Mouse (Mus musculus) MEL (cell line): ENCODE data around the gene Ggps1. TPM values are rescaled to one million over a fixed set of nuclear protein-coding genes. Genes with fewer than 3 reads are reported as not detected.

ENCODE experiments used
- DNase-seq: peaks from one replicate; pipeline ENCODE4 v3.0.0; 2011; ENCODE audit warnings: low read depth, low spot score
- H3K27ac ChIP-seq: 2 replicates; pipeline ENCODE4 v1.5.1; 2012; ENCODE audit warnings: low read depth, mild to moderate bottlenecking, control low read depth, low read length, moderate library complexity; ENCODE audit not compliant: control insufficient read depth
- H3K27me3 ChIP-seq, 2 experiments: fragments of 150-350 bp in 1 of 2; sonication (generic) in 1 of 2; 2 replicates each; pipeline ENCODE4 v1.6.1; 2012; ENCODE audit warnings: low read length in 2 of 2, mild to moderate bottlenecking in 2 of 2, improper control_type of control experiment in 1 of 2, moderate library complexity in 1 of 2; ENCODE audit not compliant: insufficient read depth in 2 of 2, control insufficient read depth in 1 of 2
- H3K36me3 ChIP-seq, 2 experiments: 2 replicates each; pipeline ENCODE4 v1.6.1; 2012 to 2014; ENCODE audit warnings: low read length in 2 of 2, improper control_type of control experiment in 1 of 2, inconsistent platforms in 1 of 2, mild to moderate bottlenecking in 1 of 2; ENCODE audit not compliant: insufficient read depth in 2 of 2, control insufficient read depth in 1 of 2
- H3K4me1 ChIP-seq, 2 experiments: fragments of 150-350 bp in 1 of 2; sonication (generic) in 1 of 2; 2 replicates each; pipeline ENCODE4 v1.6.1; 2012; ENCODE audit warnings: low read length in 2 of 2, improper control_type of control experiment in 1 of 2, mild to moderate bottlenecking in 1 of 2; ENCODE audit not compliant: insufficient read depth in 2 of 2, control insufficient read depth in 1 of 2
- H3K4me3 ChIP-seq, 2 experiments: fragments of 150-350 bp in 1 of 2; sonication (generic) in 1 of 2; 2 replicates each; pipeline ENCODE4 v1.5.1; 2012; ENCODE audit warnings: low read depth in 2 of 2, low read length in 2 of 2, mild to moderate bottlenecking in 2 of 2, moderate library complexity in 2 of 2, control low read depth in 1 of 2, improper control_type of control experiment in 1 of 2; ENCODE audit not compliant: control insufficient read depth in 1 of 2, insufficient read depth in 1 of 2
- H3K79me2 ChIP-seq: 2 replicates; pipeline ENCODE4 v1.6.1; 2012; ENCODE audit warnings: mild to moderate bottlenecking, low read length, moderate library complexity; ENCODE audit not compliant: control insufficient read depth, poor library complexity, insufficient read depth
- H3K9ac ChIP-seq: 2 replicates; pipeline ENCODE4 v1.6.1; 2012; ENCODE audit warnings: low read depth, mild to moderate bottlenecking, control low read depth, low read length, moderate library complexity; ENCODE audit not compliant: control insufficient read depth, poor library complexity, severe bottlenecking
- H3K9me3 ChIP-seq: fragments of 150-350 bp; sonication (generic); replicated peaks from 2 replicates; pipeline ENCODE4 v1.6.1; 2012; ENCODE audit warnings: mild to moderate bottlenecking, low read length, improper control_type of control experiment, moderate library complexity; ENCODE audit not compliant: insufficient read depth
- BHLHE40 ChIP-seq: IDR thresholded peaks from 2 replicates; pipeline ENCODE4 v1.6.1; 2012; ENCODE audit warnings: low read depth, mild to moderate bottlenecking, inconsistent platforms, low read length, improper control_type of control experiment, borderline replicate concordance
- CHD1 ChIP-seq: IDR thresholded peaks from 2 replicates; pipeline ENCODE4 v1.6.1; 2012; ENCODE audit warnings: low read depth, mild to moderate bottlenecking, inconsistent platforms, low read length, improper control_type of control experiment
- CHD2 ChIP-seq: IDR thresholded peaks from 2 replicates; pipeline ENCODE4 v1.6.1; 2011; ENCODE audit warnings: low read length, improper control_type of control experiment
- CTCF ChIP-seq, 3 experiments: IDR thresholded peaks in 2 of 3; conservative IDR thresholded peaks in 1 of 3; 2 replicates each; pipeline ENCODE4 v1.5.1; 2011 to 2012; ENCODE audit warnings: low read length in 3 of 3, low read depth in 2 of 3, mild to moderate bottlenecking in 2 of 3, improper control_type of control experiment in 1 of 3, inconsistent platforms in 1 of 3, mixed read lengths in 1 of 3, moderate library complexity in 1 of 3; ENCODE audit not compliant: control insufficient read depth in 1 of 3, insufficient read depth in 1 of 3, poor library complexity in 1 of 3, severe bottlenecking in 1 of 3
- E2F4 ChIP-seq: IDR thresholded peaks from 2 replicates; pipeline ENCODE4 v1.6.1; 2011; ENCODE audit warnings: low read depth, low read length, improper control_type of control experiment, borderline replicate concordance
- ELF1 ChIP-seq: IDR thresholded peaks from 2 replicates; pipeline ENCODE4 v1.6.1; 2014; ENCODE audit warnings: low read depth, mild to moderate bottlenecking, inconsistent platforms, low read length, improper control_type of control experiment, moderate library complexity
- ETS1 ChIP-seq: IDR thresholded peaks from 2 replicates; pipeline ENCODE4 v1.6.1; 2012; ENCODE audit warnings: low read depth, mild to moderate bottlenecking, inconsistent platforms, low read length, improper control_type of control experiment, moderate library complexity
- GATA1 ChIP-seq: IDR thresholded peaks from 2 replicates; pipeline ENCODE4 v1.6.1; 2011; ENCODE audit warnings: low read depth, low read length, improper control_type of control experiment
- HCFC1 ChIP-seq: IDR thresholded peaks from 2 replicates; pipeline ENCODE4 v1.6.1; 2012; ENCODE audit warnings: low read depth, mild to moderate bottlenecking, inconsistent platforms, low read length, improper control_type of control experiment, moderate library complexity
- JUND ChIP-seq: IDR thresholded peaks from 2 replicates; pipeline ENCODE4 v1.6.1; 2011; ENCODE audit warnings: low read depth, mild to moderate bottlenecking, improper control_type of control experiment, low read length
- MAFK ChIP-seq: IDR thresholded peaks from 2 replicates; pipeline ENCODE4 v1.6.1; 2011; ENCODE audit warnings: low read depth, mild to moderate bottlenecking, low read length, improper control_type of control experiment, borderline replicate concordance
- MAX ChIP-seq: IDR thresholded peaks from 2 replicates; pipeline ENCODE4 v1.6.1; 2011; ENCODE audit warnings: low read length, improper control_type of control experiment
- MAZ ChIP-seq: IDR thresholded peaks from 2 replicates; pipeline ENCODE4 v1.6.1; 2012; ENCODE audit warnings: low read depth, mild to moderate bottlenecking, inconsistent platforms, low read length, improper control_type of control experiment
- MXI1 ChIP-seq: IDR thresholded peaks from 2 replicates; pipeline ENCODE4 v1.6.1; 2011; ENCODE audit warnings: mild to moderate bottlenecking, low read depth, low read length, improper control_type of control experiment
- MYB ChIP-seq: IDR thresholded peaks from 2 replicates; pipeline ENCODE4 v1.6.1; 2011; ENCODE audit warnings: mild to moderate bottlenecking, low read depth, low read length, improper control_type of control experiment
- MYC ChIP-seq: IDR thresholded peaks from 2 replicates; pipeline ENCODE4 v1.6.1; 2011; ENCODE audit warnings: low read depth, mild to moderate bottlenecking, low read length, improper control_type of control experiment, moderate library complexity
- NELFE ChIP-seq: IDR thresholded peaks from 2 replicates; pipeline ENCODE4 v1.6.1; 2011; ENCODE audit warnings: low read depth, low read length, improper control_type of control experiment
- NRF1 ChIP-seq: IDR thresholded peaks from 2 replicates; pipeline ENCODE4 v1.6.1; 2014; ENCODE audit warnings: low read depth, mild to moderate bottlenecking, inconsistent platforms, low read length, improper control_type of control experiment, moderate library complexity; ENCODE audit not compliant: poor library complexity, insufficient read depth, severe bottlenecking
- POLR2A ChIP-seq, 2 experiments: IDR thresholded peaks; 2 replicates each; pipeline ENCODE4 v1.6.1; 2011 to 2012; ENCODE audit warnings: low read length in 2 of 2, mild to moderate bottlenecking in 2 of 2, control low read depth in 1 of 2, improper control_type of control experiment in 1 of 2, low read depth in 1 of 2, moderate library complexity in 1 of 2; ENCODE audit not compliant: control insufficient read depth in 1 of 2, insufficient read depth in 1 of 2, poor library complexity in 1 of 2
- POLR2AphosphoS5 ChIP-seq: IDR thresholded peaks from 2 replicates; pipeline ENCODE4 v1.6.1; 2012; ENCODE audit warnings: low read depth, borderline replicate concordance, mild to moderate bottlenecking, inconsistent platforms, low read length, moderate library complexity, mixed read lengths
- RAD21 ChIP-seq: IDR thresholded peaks from 2 replicates; pipeline ENCODE4 v1.6.1; 2011; ENCODE audit warnings: mild to moderate bottlenecking, low read depth, low read length, improper control_type of control experiment
- RCOR1 ChIP-seq: IDR thresholded peaks from 2 replicates; pipeline ENCODE4 v1.6.1; 2012; ENCODE audit warnings: low read depth, mild to moderate bottlenecking, inconsistent platforms, low read length, improper control_type of control experiment
- SIN3A ChIP-seq: IDR thresholded peaks from 2 replicates; pipeline ENCODE4 v1.6.1; 2012; ENCODE audit warnings: low read length, improper control_type of control experiment, inconsistent platforms
- TAL1 ChIP-seq: IDR thresholded peaks from 2 replicates; pipeline ENCODE4 v1.6.1; 2012; ENCODE audit warnings: mild to moderate bottlenecking, inconsistent platforms, low read length, moderate library complexity, mixed read lengths
- TBP ChIP-seq: IDR thresholded peaks from 2 replicates; pipeline ENCODE4 v1.8.0; 2011; ENCODE audit warnings: low read depth, low read length, improper control_type of control experiment
- TCF12 ChIP-seq: IDR thresholded peaks from 2 replicates; pipeline ENCODE4 v1.6.1; 2014; ENCODE audit warnings: low read depth, mild to moderate bottlenecking, inconsistent platforms, low read length, improper control_type of control experiment, moderate library complexity
- UBTF ChIP-seq: IDR thresholded peaks from 2 replicates; pipeline ENCODE4 v1.6.1; 2012; ENCODE audit warnings: low read depth, mild to moderate bottlenecking, inconsistent platforms, low read length, improper control_type of control experiment, moderate library complexity, borderline replicate concordance; ENCODE audit not compliant: insufficient read depth
- USF1 ChIP-seq: IDR thresholded peaks from 2 replicates; pipeline ENCODE4 v1.6.1; 2014; ENCODE audit warnings: low read depth, mild to moderate bottlenecking, inconsistent platforms, low read length, improper control_type of control experiment, moderate library complexity
- USF2 ChIP-seq, 2 experiments: IDR thresholded peaks; 2 replicates each; pipeline ENCODE4 v1.6.1; 2011 to 2012; ENCODE audit warnings: improper control_type of control experiment in 2 of 2, low read length in 2 of 2, borderline replicate concordance in 1 of 2, inconsistent platforms in 1 of 2, low read depth in 1 of 2, mild to moderate bottlenecking in 1 of 2; ENCODE audit not compliant: insufficient read depth in 1 of 2
- ZC3H11A ChIP-seq: IDR thresholded peaks from 2 replicates; pipeline ENCODE4 v1.6.1; 2012; ENCODE audit warnings: low read depth, mild to moderate bottlenecking, inconsistent platforms, low read length, improper control_type of control experiment
- ZKSCAN1 ChIP-seq: IDR thresholded peaks from 2 replicates; pipeline ENCODE4 v1.6.1; 2012; ENCODE audit warnings: low read depth, mild to moderate bottlenecking, inconsistent platforms, low read length, improper control_type of control experiment, moderate library complexity
- polyA plus RNA-seq, 2 experiments: library from polyadenylated mRNA; stranded (reverse) in 1 of 2; unstranded in 1 of 2; fragments of >175 nt in 1 of 2; fragments of >200 nt in 1 of 2; gene quantifications; 2 replicates each; pipeline versions ENCODE4 v1.2.1 to v1.2.4; 2012; ENCODE audit warnings: low replicate concordance in 2 of 2, low read depth in 1 of 2; ENCODE audit not compliant: insufficient read length in 2 of 2, insufficient read depth in 1 of 2, missing spikeins in 1 of 2
- total RNA-seq: library from RNA; depleted of rRNA; stranded (reverse); fragments of 300-350 nt; gene quantifications from 2 replicates; pipeline ENCODE4 v1.2.3, GENCODE M21; 2012

Ggps1 gene
- total and polyA plus RNA-seq, 3 experiments = 23.3 to 31.3 TPM; not detected in 1

- Histone ChIP-seq H3K36me3 (peaks cover 0 to 8% of the 10 kb centered on the region in 2 experiments; a peak in 3 of 4 replicates), H3K79me2 (peaks cover 5% of the 10 kb centered on the region), H3K9me3 (no peaks in the 10 kb centered on the region), H3K4me1 (peaks cover 2 to 6% of the 10 kb centered on the region in 2 experiments; a peak in 3 of 4 replicates), H3K27me3 (no peaks in the 10 kb centered on the region), H3K9ac (no peak overlapping the region), H3K4me3 (no peak overlapping the region), H3K27ac (no peak overlapping the region)
- TF ChIP-seq POLR2AphosphoS5 (no peak), POLR2A (IDR thresholded peaks at IDR 0.05; ENCODE audit: control insufficient read depth in 1 of 2, insufficient read depth in 1 of 2, low read depth in 1 of 2, low read length in 2 of 2, poor library complexity in 1 of 2) (no peak), SIN3A (no peak), MAX (no peak), ETS1 (no peak), CHD2 (no peak)
- no peak for DNase-seq
These were observed 19.4 kb downstream of the Ggps1 start for GRCm38 (mm10) chr13:14043851-14044250.

GRCm38 (mm10) chr13:14040186-14040585 is 23.1 kb downstream of the Ggps1 start:
- peak overlapping the region; percentile 75 for H3K9ac ChIP-seq
- peaks cover 2 to 8% of the 10 kb centered on the region in 2 experiments; a peak in 3 of 4 replicates for H3K4me1 ChIP-seq
- peaks cover 4 to 15% of the 10 kb centered on the region in 2 experiments; a peak in 3 of 4 replicates for H3K36me3 ChIP-seq
- no peaks in the 10 kb centered on the region for H3K27me3 ChIP-seq
- peak overlapping the region; percentile 70 to 94 for H3K4me3 ChIP-seq
- DNase-seq = peak; percentile 85
- no peaks in the 10 kb centered on the region for H3K9me3 ChIP-seq
- peak overlapping the region; percentile 85 for H3K27ac ChIP-seq
- peaks cover 25% of the 10 kb centered on the region for H3K79me2 ChIP-seq
- no peak for TF ChIP-seq TCF12
- TF ChIP-seq RCOR1 = no peak; the same call in 1 of the 2 replicates
- no peak for TF ChIP-seq MYB
- no peak for TF ChIP-seq NELFE
- no peak for TF ChIP-seq ZKSCAN1
- TF ChIP-seq JUND = peak; percentile 81; the same call in 1 of the 2 replicates
- no peak for TF ChIP-seq UBTF
- TF ChIP-seq TBP = no peak; the same call in 1 of the 2 replicates
- TF ChIP-seq MAZ = no peak
- no peak for TF ChIP-seq POLR2A (IDR thresholded peaks at IDR 0.05; ENCODE audit: control insufficient read depth in 1 of 2, insufficient read depth in 1 of 2, low read depth in 1 of 2, low read length in 2 of 2, poor library complexity in 1 of 2)
- TF ChIP-seq GATA1 = no peak
- TF ChIP-seq MXI1 = no peak
- no peak for TF ChIP-seq CTCF (IDR thresholded peaks at IDR 0.05 in 2 of 3, conservative IDR thresholded peaks at IDR 0.05 in 1 of 3; ENCODE audit: control insufficient read depth in 1 of 3, insufficient read depth in 1 of 3, low read depth in 2 of 3, low read length in 3 of 3, poor library complexity in 1 of 3, severe bottlenecking in 1 of 3)
- TF ChIP-seq CHD1 = no peak
- TF ChIP-seq ZC3H11A = no peak
- TF ChIP-seq USF1 = no peak
- TF ChIP-seq MAFK = no peak
- TF ChIP-seq RAD21 = no peak
- TF ChIP-seq HCFC1 = no peak
- TF ChIP-seq ELF1 = no peak
- TF ChIP-seq NRF1 = no peak
- TF ChIP-seq ETS1 = peak; percentile 69; the same call in 1 of the 2 replicates
- no peak for TF ChIP-seq E2F4
- TF ChIP-seq TAL1 = no peak
- TF ChIP-seq POLR2AphosphoS5 = no peak
- no peak for TF ChIP-seq BHLHE40
- TF ChIP-seq MYC = no peak
- no peak for TF ChIP-seq USF2 (IDR thresholded peaks at IDR 0.05; ENCODE audit: borderline replicate concordance in 1 of 2, insufficient read depth in 1 of 2, low read depth in 1 of 2, low read length in 2 of 2)
- no peak for TF ChIP-seq MAX
